Mouse (Mus musculus) midbrain, embryonic 15.5 days (tissue): ENCODE results near the gene Psmc3. TPM values are rescaled to one million over a fixed set of nuclear protein-coding genes. Genes with fewer than 3 reads are reported as not detected.
"Not testable (repeated sequence)": the region's sequence is repeated elsewhere in the genome, so short reads cannot be mapped to it uniquely, and the experiment has no call there.

Experiments used
- ATAC-seq: fragments of 200-750 bp; cut with Nextera tagmentation; replicated peaks from 2 replicates; pipeline ENCODE4 v1.8.0; 2017; ENCODE audit warnings: moderate TSS enrichment
- H3K27ac ChIP-seq: fragments of 300-500 bp; sonication (generic); 2 replicates; pipeline ENCODE4 v1.5.1; 2015; ENCODE audit warnings: mild to moderate bottlenecking, inconsistent platforms
- H3K27me3 ChIP-seq: fragments of 300-500 bp; sonication (generic); replicated peaks from 2 replicates; pipeline ENCODE4 v1.6.1; 2015; ENCODE audit warnings: inconsistent platforms
- H3K36me3 ChIP-seq: fragments of 300-500 bp; sonication (generic); replicated peaks from 2 replicates; pipeline ENCODE4 v1.6.1; 2015; ENCODE audit warnings: inconsistent platforms
- H3K4me1 ChIP-seq: fragments of 300-500 bp; sonication (generic); 2 replicates; pipeline ENCODE4 v1.6.1; 2015; ENCODE audit warnings: inconsistent platforms
- H3K4me2 ChIP-seq: fragments of 300-500 bp; sonication (generic); 2 replicates; pipeline ENCODE4 v1.6.1; 2015; ENCODE audit warnings: inconsistent platforms, mild to moderate bottlenecking, moderate library complexity
- H3K4me3 ChIP-seq: fragments of 300-500 bp; sonication (generic); 2 replicates; pipeline ENCODE4 v1.5.1; 2015; ENCODE audit warnings: mild to moderate bottlenecking, inconsistent platforms
- H3K9ac ChIP-seq: fragments of 300-500 bp; sonication (generic); 2 replicates; pipeline ENCODE4 v1.6.1; 2015; ENCODE audit warnings: mild to moderate bottlenecking, inconsistent platforms
- H3K9me3 ChIP-seq: fragments of 300-500 bp; sonication (generic); 2 replicates; pipeline ENCODE4 v1.6.1; 2016; ENCODE audit warnings: inconsistent platforms
- WGBS: fragments of 180-500 bp; shearing (Covaris S2); methylation state at CpG from one replicate; pipeline ENCODE4 v1.1.7; 2015; ENCODE audit warnings: mixed read lengths; 5-methylcytosine and 5-hydroxymethylcytosine counted together
- polyA plus RNA-seq: library from polyadenylated mRNA; unstranded; fragments of >200 nt; fragmentation: Nextera tagmentation; extraction: Ambion mirVana; gene quantifications from 2 replicates; pipeline ENCODE4 v1.2.1, GENCODE M21; 2015

Gene Psmc3
- polyA plus RNA-seq, 1 experiment from 2014 or later = 226 TPM

GRCm38 (mm10) chr2:91111832-91112231, 58.0 kb downstream of the Psmc3 start:
- not testable (repeated sequence) for H3K36me3 ChIP-seq, H3K27me3 ChIP-seq, H3K4me1 ChIP-seq, H3K4me2 ChIP-seq, H3K27ac ChIP-seq, H3K9me3 ChIP-seq, H3K4me3 ChIP-seq, H3K9ac ChIP-seq, ATAC-seq
- 91% methylated on average over 3 of the region's 3 CpGs for WGBS

DNA sequence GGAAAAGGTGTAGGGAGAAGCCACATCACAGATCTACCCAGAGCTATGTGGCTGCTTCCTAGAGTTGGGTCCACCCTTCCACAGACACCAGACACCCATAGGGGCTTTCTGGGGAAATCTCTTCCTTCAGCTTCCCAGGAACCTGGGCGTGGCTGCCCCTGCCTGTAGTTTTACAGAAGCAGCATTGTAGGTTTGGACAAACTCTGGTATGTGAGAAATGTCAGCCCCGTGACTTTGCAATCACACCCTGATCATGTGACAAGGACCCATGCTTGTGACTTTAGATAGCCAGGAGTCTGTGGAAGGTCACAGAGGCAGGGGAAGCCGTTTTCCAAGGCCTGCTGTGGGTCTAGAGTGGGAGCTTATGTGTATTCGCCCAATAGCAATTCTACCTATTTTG, 58.7 kb downstream of the Psmc3 start:
- Histone ChIP-seq H3K4me1 (no peaks in the 10 kb centered on the region), H3K36me3 (no peaks in the 10 kb centered on the region), H3K27me3 (0 out of 2 replicates have a peak, but pooled peaks cover 5% of the 10 kb centered on the region), H3K4me2 (no peak overlapping the region), H3K4me3 (no peak overlapping the region), H3K9ac (no peak overlapping the region), H3K9me3 (no peaks in the 10 kb centered on the region), H3K27ac (no peak overlapping the region)
- WGBS = 67% methylated on average over 4 of the region's 4 CpGs
- ATAC-seq = no peak

GRCm38 (mm10) chr2:91113334-91113733, 59.5 kb downstream of the Psmc3 start:
- WGBS = 79% methylated on average over 10 of the region's 10 CpGs
- Histone ChIP-seq H3K9me3 (no peaks in the 10 kb centered on the region), H3K27me3 (0 out of 2 replicates have a peak, but pooled peaks cover 5% of the 10 kb centered on the region), H3K27ac (no peak overlapping the region), H3K4me2 (no peak overlapping the region), H3K9ac (no peak overlapping the region), H3K4me1 (no peaks in the 10 kb centered on the region), H3K4me3 (no peak overlapping the region), H3K36me3 (no peaks in the 10 kb centered on the region)
- no peak for ATAC-seq

- H3K9ac ChIP-seq = no peak overlapping the region
- H3K4me2 ChIP-seq = no peak overlapping the region
- no peaks in the 10 kb centered on the region for H3K9me3 ChIP-seq
- no peak overlapping the region for H3K27ac ChIP-seq
- no peak overlapping the region for H3K4me3 ChIP-seq
- 0 out of 2 replicates have a peak, but pooled peaks cover 5% of the 10 kb centered on the region for H3K27me3 ChIP-seq
- no peak for ATAC-seq
- no peaks in the 10 kb centered on the region for H3K36me3 ChIP-seq
- no peaks in the 10 kb centered on the region for H3K4me1 ChIP-seq
- WGBS = 75% methylated on average over 6 of the region's 6 CpGs
Measured at GRCm38 (mm10) chr2:91113852-91114251, 60.0 kb downstream of the Psmc3 start.

- Histone ChIP-seq H3K27ac (no peak overlapping the region), H3K9ac (no peak overlapping the region), H3K4me1 (no peaks in the 10 kb centered on the region), H3K36me3 (no peaks in the 10 kb centered on the region), H3K4me2 (peak overlapping the region; percentile 49), H3K9me3 (no peaks in the 10 kb centered on the region), H3K27me3 (0 out of 2 replicates have a peak, but pooled peaks cover 5% of the 10 kb centered on the region), H3K4me3 (peak overlapping the region; percentile 23)
- peak; percentile 67 for ATAC-seq
- WGBS = 8% methylated on average over 42 of the region's 42 CpGs
Measured at GRCm38 (mm10) chr2:91114781-91115577, 61.2 kb downstream of the Psmc3 start.

DNA sequence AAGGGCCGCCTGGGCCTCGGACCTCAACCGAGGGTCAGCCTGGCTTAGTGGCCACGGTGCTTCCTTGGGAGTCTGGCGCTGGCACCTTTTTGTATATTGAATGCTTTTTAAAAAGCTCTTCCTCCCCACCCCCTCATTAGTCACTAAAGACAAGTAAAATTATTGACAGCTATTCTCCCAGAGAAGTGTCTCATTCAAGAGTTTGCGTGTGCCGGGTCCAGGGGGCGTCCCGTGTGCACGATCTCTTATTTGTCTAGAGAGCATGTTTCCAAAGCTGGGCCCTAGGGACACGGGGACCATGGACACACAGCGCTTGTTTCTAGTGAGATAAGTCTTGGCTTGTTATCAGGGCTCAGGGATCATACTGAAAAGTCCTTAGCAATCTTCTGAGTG, 61.8 kb downstream of the Psmc3 start:
- peak overlapping the region; percentile 23 for H3K4me3 ChIP-seq
- H3K36me3 ChIP-seq = no peaks in the 10 kb centered on the region
- H3K9me3 ChIP-seq = no peaks in the 10 kb centered on the region
- no peaks in the 10 kb centered on the region for H3K4me1 ChIP-seq
- no peak overlapping the region for H3K9ac ChIP-seq
- peak overlapping the region; percentile 49 for H3K4me2 ChIP-seq
- no peak overlapping the region for H3K27ac ChIP-seq
- WGBS = 37% methylated on average over 12 of the region's 12 CpGs
- no peak for ATAC-seq
- 0 out of 2 replicates have a peak, but pooled peaks cover 5% of the 10 kb centered on the region for H3K27me3 ChIP-seq

Other genes with a start within 250 kb of the Psmc3 start
- 242 and 250 TPM in 2 replicates for gene Mtch2, start 206.9 kb upstream of the Psmc3 start, polyA plus RNA-seq
- gene C1qtnf4, start 168.1 kb upstream of the Psmc3 start, polyA plus RNA-seq = 137 and 138 TPM in 2 replicates
- gene Kbtbd4, start 149.3 kb upstream of the Psmc3 start, polyA plus RNA-seq = 70.4 and 71.1 TPM in 2 replicates
- gene Ndufs3, start 149.2 kb upstream of the Psmc3 start, polyA plus RNA-seq = 202 and 212 TPM in 2 replicates
- gene Celf1, start 113.6 kb upstream of the Psmc3 start, polyA plus RNA-seq = 123 and 129 TPM in 2 replicates
- gene Rapsn, start 18.4 kb upstream of the Psmc3 start, polyA plus RNA-seq = 0.61 and 1.2 TPM in 2 replicates
- gene Slc39a13, start 16.4 kb downstream of the Psmc3 start, polyA plus RNA-seq = 35.7 and 36.8 TPM in 2 replicates
- gene Spi1, start 28.4 kb downstream of the Psmc3 start, polyA plus RNA-seq = 3.3 and 4.2 TPM in 2 replicates
- gene Mybpc3, start 64.1 kb downstream of the Psmc3 start, polyA plus RNA-seq = 0.05 and 0.41 TPM in 2 replicates
- 65.4 and 69.3 TPM in 2 replicates for gene Madd, start 129.8 kb downstream of the Psmc3 start, polyA plus RNA-seq
- 2.7 and 3.0 TPM in 2 replicates for gene Nr1h3, start 148.8 kb downstream of the Psmc3 start, polyA plus RNA-seq
- gene Acp2, start 148.9 kb downstream of the Psmc3 start, polyA plus RNA-seq = 37.2 and 43.6 TPM in 2 replicates
- gene Ddb2, start 183.0 kb downstream of the Psmc3 start, polyA plus RNA-seq = 18.1 and 18.8 TPM in 2 replicates
- gene Pacsin3, start 201.9 kb downstream of the Psmc3 start, polyA plus RNA-seq = 12.2 and 15.4 TPM in 2 replicates
- 76.0 and 76.1 TPM in 2 replicates for gene Arfgap2, start 211.0 kb downstream of the Psmc3 start, polyA plus RNA-seq